Mouse (Mus musculus): Measurements from ENCODE around the gene Slc12a5. TPM values are rescaled to one million over a fixed set of nuclear protein-coding genes. Genes with fewer than 3 reads are reported as not detected.

Gene Slc12a5
- polyA plus RNA-seq, 1 experiment from 2014 or later, result 0.84 TPM

- H3K36me3 ChIP-seq (ENCODE audit: insufficient read depth, low read length), result no peaks in the 10 kb centered on the region
- H3K27ac ChIP-seq (ENCODE audit: low read length), result no peak overlapping the region
- no peak overlapping the region for H3K9ac ChIP-seq (replicated peaks; ENCODE audit: low read depth)
- DNase-seq (ENCODE audit: low spot score) (no peak), ATAC-seq (no peak)
- no peak overlapping the region for H3K4me3 ChIP-seq (ENCODE audit: low read depth, low read length)
- TF ChIP-seq EP300 (IDR thresholded peaks at IDR 0.05) (no peak), CTCF (IDR thresholded peaks at IDR 0.05) (peak; percentile 49)
- WGBS, result 81% methylated on average over 4 of the region's 4 CpGs
- no peaks in the 10 kb centered on the region for H3K4me1 ChIP-seq (ENCODE audit: insufficient read depth, low read depth, low read length)
- no peaks in the 10 kb centered on the region for H3K9me3 ChIP-seq (ENCODE audit: low read length)
- peaks cover 32% of the 10 kb centered on the region for H3K27me3 ChIP-seq (replicated peaks; ENCODE audit: insufficient read depth, low read length)
- no peak overlapping the region for H3K4me2 ChIP-seq (replicated peaks; ENCODE audit: low read depth, low read length)
Observed at GRCm38 (mm10) chr2:164951745-164952144, 8.9 kb upstream of the Slc12a5 start.

DNA sequence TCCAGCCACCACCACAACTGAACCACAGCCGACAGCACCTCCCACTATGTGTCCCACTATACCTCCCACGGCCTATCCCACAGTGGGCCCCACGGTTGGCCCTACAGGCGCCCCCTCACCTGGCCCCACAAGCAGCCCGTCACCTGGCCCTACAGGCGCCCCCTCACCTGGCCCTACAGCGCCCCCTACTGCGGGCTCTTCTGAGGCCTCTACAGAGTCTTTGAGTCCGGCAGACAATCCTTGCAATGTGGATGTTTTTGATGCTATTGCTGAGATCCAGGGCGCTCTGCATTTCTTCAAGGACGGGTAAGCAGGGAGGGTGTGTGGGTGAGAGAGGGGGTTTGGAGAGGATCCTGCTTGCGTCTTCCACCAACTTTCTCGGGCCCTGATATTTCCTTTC, 8.2 kb upstream of the Slc12a5 start:
- Histone ChIP-seq H3K27ac (ENCODE audit: low read length) (no peak overlapping the region), H3K9ac (replicated peaks; ENCODE audit: low read depth) (no peak overlapping the region), H3K4me2 (replicated peaks; ENCODE audit: low read depth, low read length) (no peak overlapping the region), H3K4me3 (ENCODE audit: low read depth, low read length) (no peak overlapping the region), H3K27me3 (replicated peaks; ENCODE audit: insufficient read depth, low read length) (peaks cover 32% of the 10 kb centered on the region), H3K4me1 (ENCODE audit: insufficient read depth, low read depth, low read length) (no peaks in the 10 kb centered on the region), H3K36me3 (ENCODE audit: insufficient read depth, low read length) (no peaks in the 10 kb centered on the region), H3K9me3 (ENCODE audit: low read length) (no peaks in the 10 kb centered on the region)
- ATAC-seq (no peak), DNase-seq (ENCODE audit: low spot score) (no peak)
- TF ChIP-seq CTCF (IDR thresholded peaks at IDR 0.05) (peak; percentile 38), EP300 (IDR thresholded peaks at IDR 0.05) (no peak)
- WGBS, result 30% methylated on average over 13 of the region's 13 CpGs

GRCm38 (mm10) chr2:164953224-164953623, 7.4 kb upstream of the Slc12a5 start:
- 3% methylated on average over 21 of the region's 21 CpGs for WGBS
- Histone ChIP-seq H3K27me3 (replicated peaks; ENCODE audit: insufficient read depth, low read length) (peaks cover 31% of the 10 kb centered on the region), H3K4me3 (ENCODE audit: low read depth, low read length) (no peak overlapping the region), H3K4me2 (replicated peaks; ENCODE audit: low read depth, low read length) (0 out of 2 replicates have a peak overlapping the region, but pooled peaks have one; percentile 12), H3K4me1 (ENCODE audit: insufficient read depth, low read depth, low read length) (no peaks in the 10 kb centered on the region), H3K9ac (replicated peaks; ENCODE audit: low read depth) (no peak overlapping the region), H3K36me3 (ENCODE audit: insufficient read depth, low read length) (no peaks in the 10 kb centered on the region), H3K27ac (ENCODE audit: low read length) (no peak overlapping the region), H3K9me3 (ENCODE audit: low read length) (no peaks in the 10 kb centered on the region)
- ATAC-seq (peak; percentile 87), DNase-seq (ENCODE audit: low spot score) (peak; percentile 89)
- TF ChIP-seq EP300 (IDR thresholded peaks at IDR 0.05) (no peak), CTCF (IDR thresholded peaks at IDR 0.05) (peak; percentile 96)

DNA sequence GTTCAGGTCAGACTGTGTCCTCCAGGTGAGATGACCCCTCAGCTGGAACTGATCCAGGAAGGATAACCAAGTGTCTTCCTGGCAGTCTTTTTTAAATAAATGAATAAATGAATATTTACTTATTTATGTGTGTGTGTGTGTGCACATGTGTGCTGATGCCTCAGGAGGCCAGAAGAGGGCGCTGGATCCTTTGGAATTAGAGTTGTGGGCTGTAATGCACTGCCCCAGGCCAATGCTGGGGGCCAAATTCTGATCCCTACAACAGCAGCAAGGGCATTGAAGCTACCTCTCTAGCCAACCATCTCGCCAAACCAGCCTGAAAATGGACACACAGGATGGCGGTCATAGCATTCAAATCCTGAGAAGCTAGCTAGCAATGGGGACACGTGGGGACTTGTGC, 4.9 kb upstream of the Slc12a5 start:
- Histone ChIP-seq H3K36me3 (ENCODE audit: insufficient read depth, low read length) (no peaks in the 10 kb centered on the region), H3K4me2 (replicated peaks; ENCODE audit: low read depth, low read length) (no peak overlapping the region), H3K27ac (ENCODE audit: low read length) (no peak overlapping the region), H3K4me1 (ENCODE audit: insufficient read depth, low read depth, low read length) (no peaks in the 10 kb centered on the region), H3K4me3 (ENCODE audit: low read depth, low read length) (no peak overlapping the region), H3K27me3 (replicated peaks; ENCODE audit: insufficient read depth, low read length) (peaks cover 7% of the 10 kb centered on the region; the same call in 1 of the 2 replicates), H3K9ac (replicated peaks; ENCODE audit: low read depth) (no peak overlapping the region), H3K9me3 (ENCODE audit: low read length) (no peaks in the 10 kb centered on the region)
- 63% methylated on average over 4 of the region's 4 CpGs for WGBS
- ATAC-seq (no peak), DNase-seq (ENCODE audit: low spot score) (no peak)
- TF ChIP-seq EP300 (IDR thresholded peaks at IDR 0.05) (no peak), CTCF (IDR thresholded peaks at IDR 0.05) (no peak)

GRCm38 (mm10) chr2:164956195-164956594, 4.4 kb upstream of the Slc12a5 start:
- ATAC-seq (no peak), DNase-seq (ENCODE audit: low spot score) (no peak)
- H3K27ac ChIP-seq (ENCODE audit: low read length), result no peak overlapping the region
- H3K4me3 ChIP-seq (ENCODE audit: low read depth, low read length), result no peak overlapping the region
- WGBS, result 14% methylated on average over 5 of the region's 5 CpGs
- H3K9ac ChIP-seq (replicated peaks; ENCODE audit: low read depth), result no peak overlapping the region
- peaks cover 3% of the 10 kb centered on the region; the same call in 1 of the 2 replicates for H3K27me3 ChIP-seq (replicated peaks; ENCODE audit: insufficient read depth, low read length)
- TF ChIP-seq EP300 (IDR thresholded peaks at IDR 0.05) (no peak), CTCF (IDR thresholded peaks at IDR 0.05) (no peak)
- H3K36me3 ChIP-seq (ENCODE audit: insufficient read depth, low read length), result no peaks in the 10 kb centered on the region
- H3K9me3 ChIP-seq (ENCODE audit: low read length), result no peaks in the 10 kb centered on the region
- no peak overlapping the region for H3K4me2 ChIP-seq (replicated peaks; ENCODE audit: low read depth, low read length)
- H3K4me1 ChIP-seq (ENCODE audit: insufficient read depth, low read depth, low read length), result no peaks in the 10 kb centered on the region

DNA sequence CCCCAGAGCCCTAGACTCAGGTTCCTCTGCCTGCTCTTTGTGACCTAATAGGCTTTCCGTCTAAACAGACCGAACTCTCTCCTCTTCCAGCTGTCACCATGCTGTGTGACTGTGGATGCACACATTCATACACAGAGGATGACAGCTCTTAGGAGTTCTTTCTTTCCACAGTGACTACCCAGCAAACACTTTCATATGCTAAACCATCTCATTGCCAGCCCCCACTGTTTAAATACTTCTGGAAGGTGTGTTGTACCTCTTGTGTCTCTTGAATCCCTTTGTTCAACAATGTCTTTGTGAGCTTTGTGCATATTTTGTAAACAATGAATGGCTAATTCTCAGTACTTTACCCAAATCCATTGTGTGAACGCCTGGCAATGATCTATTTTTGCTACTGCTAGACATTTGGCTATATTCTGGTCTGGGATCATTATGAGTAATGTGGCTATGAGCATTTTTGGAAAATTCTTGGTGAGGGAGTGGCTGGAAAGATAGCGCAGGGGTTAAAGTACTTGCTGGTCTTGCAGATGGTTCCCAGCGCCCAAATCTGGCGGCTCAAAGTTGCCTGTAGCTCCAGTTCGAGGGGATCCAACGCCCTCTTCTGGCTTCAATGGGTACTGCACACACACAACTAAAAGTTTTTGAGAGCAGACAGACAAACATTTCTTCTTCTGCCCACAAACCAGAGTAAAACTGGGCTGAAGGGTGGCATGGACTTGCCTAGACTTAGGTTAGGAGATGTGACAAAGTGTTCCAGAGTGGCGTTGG, 2.9 kb upstream of the Slc12a5 start:
- Histone ChIP-seq H3K9ac (replicated peaks; ENCODE audit: low read depth) (no peak overlapping the region), H3K36me3 (ENCODE audit: insufficient read depth, low read length) (no peaks in the 10 kb centered on the region), H3K27me3 (replicated peaks; ENCODE audit: insufficient read depth, low read length) (no peaks in the 10 kb centered on the region), H3K9me3 (ENCODE audit: low read length) (no peaks in the 10 kb centered on the region), H3K27ac (ENCODE audit: low read length) (no peak overlapping the region), H3K4me1 (ENCODE audit: insufficient read depth, low read depth, low read length) (no peaks in the 10 kb centered on the region), H3K4me3 (ENCODE audit: low read depth, low read length) (no peak overlapping the region), H3K4me2 (replicated peaks; ENCODE audit: low read depth, low read length) (no peak overlapping the region)
- WGBS, result 61% methylated on average over 9 of the region's 9 CpGs
- ATAC-seq (no peak), DNase-seq (ENCODE audit: low spot score) (no peak)
- TF ChIP-seq EP300 (IDR thresholded peaks at IDR 0.05) (no peak), CTCF (IDR thresholded peaks at IDR 0.05) (peak; percentile 17; the same call in 1 of the 2 replicates)
